Mouse (Mus musculus): ENCODE data around the gene Acox3.

GRCm38 (mm10) chr5:35546127-35546526, 36.7 kb upstream of the Acox3 start:
- TF ChIP-seq CTCF (IDR thresholded peaks at IDR 0.05; ENCODE audit: borderline replicate concordance, control insufficient read depth, extremely low read depth, insufficient read depth, low read length, poor library complexity) (no peak), POLR2A (IDR thresholded peaks at IDR 0.05; ENCODE audit: control insufficient read depth, extremely low read depth, insufficient read depth, low read length, poor library complexity) (no peak)
